Mouse (Mus musculus) kidney, embryonic 16.5 days (tissue): ENCODE results near the gene Agfg1. TPM values are rescaled to one million over a fixed set of nuclear protein-coding genes. Genes with fewer than 3 reads are reported as not detected.

Experiments
- ATAC-seq: fragments of 200-750 bp; cut with Nextera tagmentation; 2 replicates; pipeline ENCODE4 v1.8.0; 2017; ENCODE audit warnings: moderate TSS enrichment; ENCODE audit not compliant: low FRiP score, low TSS enrichment
- H3K27ac ChIP-seq: fragments of 300-500 bp; sonication (generic); 2 replicates; pipeline ENCODE4 v1.5.1; 2014; ENCODE audit warnings: low read length
- H3K27me3 ChIP-seq: fragments of 300-500 bp; sonication (generic); 2 replicates; pipeline ENCODE4 v1.6.1; 2014; ENCODE audit warnings: low read length, control low read depth, mixed read lengths; ENCODE audit not compliant: insufficient read depth
- H3K36me3 ChIP-seq: fragments of 300-500 bp; sonication (generic); 2 replicates; pipeline ENCODE4 v1.6.1; 2014; ENCODE audit warnings: low read length, control low read depth, mixed read lengths; ENCODE audit not compliant: insufficient read depth
- H3K4me1 ChIP-seq: fragments of 300-500 bp; sonication (generic); 2 replicates; pipeline ENCODE4 v1.6.1; 2014; ENCODE audit warnings: low read length, control low read depth, mixed read lengths; ENCODE audit not compliant: insufficient read depth
- H3K4me2 ChIP-seq: fragments of 300-500 bp; sonication (generic); replicated peaks from 2 replicates; pipeline ENCODE4 v1.6.1; 2014; ENCODE audit warnings: low read depth, low read length
- H3K4me3 ChIP-seq: fragments of 300-500 bp; sonication (generic); 2 replicates; pipeline ENCODE4 v1.5.1; 2014; ENCODE audit warnings: mild to moderate bottlenecking, low read length
- H3K9ac ChIP-seq: fragments of 300-500 bp; sonication (generic); replicated peaks from 2 replicates; pipeline ENCODE4 v1.6.1; 2014; ENCODE audit warnings: low read length
- H3K9me3 ChIP-seq: fragments of 300-500 bp; sonication (generic); 2 replicates; pipeline ENCODE4 v1.6.1; 2016; ENCODE audit warnings: low read length, control low read depth
- WGBS: fragments of 180-500 bp; shearing (Covaris S2); extraction: QIAGEN DNeasy Blood & Tissue Kit; methylation state at CpG from one replicate; pipeline ENCODE4 v1.1.7; 2014; 5-methylcytosine and 5-hydroxymethylcytosine counted together
- polyA plus RNA-seq: library from polyadenylated mRNA; unstranded; fragments of >200 nt; fragmentation: Nextera tagmentation; extraction: Ambion mirVana; gene quantifications from 2 replicates; pipeline ENCODE4 v1.2.1, GENCODE M21; 2015

The Agfg1 gene
- polyA plus RNA-seq = 28.0 and 28.2 TPM in 2 replicates

DNA sequence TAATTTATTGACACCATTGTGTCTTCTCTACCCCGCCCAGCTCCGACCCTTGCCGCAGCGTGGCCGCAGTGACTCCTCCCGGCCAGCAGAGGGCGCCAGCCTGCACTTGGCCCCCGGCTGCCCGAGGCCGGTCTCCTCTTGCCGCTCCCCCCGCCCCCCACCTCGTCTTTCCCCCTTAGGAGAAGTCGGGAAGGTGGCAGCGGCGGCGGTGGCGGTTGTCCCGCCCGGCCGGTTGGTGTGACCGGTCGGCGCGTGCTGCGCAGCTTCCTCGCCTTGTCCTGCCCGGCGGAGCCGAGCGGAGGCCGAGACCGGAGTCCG, at the start of gene Agfg1:
Agfg1 (plus strand) TSS at position 188 of the 318 bp plus-strand sequence.
- H3K27ac ChIP-seq = peak within 1 kb of the TSS; percentile 76
- H3K27me3 ChIP-seq = no peaks in the 10 kb centered on the region
- H3K36me3 ChIP-seq = 0 out of 2 replicates have a peak, but pooled peaks cover 3% of the 10 kb centered on the region
- peak within 1 kb of the TSS; percentile 94 for H3K9ac ChIP-seq
- no peaks in the 10 kb centered on the region for H3K9me3 ChIP-seq
- ATAC-seq = peak; percentile 95
- H3K4me3 ChIP-seq = peak within 1 kb of the TSS; percentile 99
- peak within 1 kb of the TSS; percentile 75 for H3K4me2 ChIP-seq
- WGBS = 0% methylated on average over 29 of the region's 34 CpGs
- peaks cover 20% of the 10 kb centered on the region for H3K4me1 ChIP-seq

DNA sequence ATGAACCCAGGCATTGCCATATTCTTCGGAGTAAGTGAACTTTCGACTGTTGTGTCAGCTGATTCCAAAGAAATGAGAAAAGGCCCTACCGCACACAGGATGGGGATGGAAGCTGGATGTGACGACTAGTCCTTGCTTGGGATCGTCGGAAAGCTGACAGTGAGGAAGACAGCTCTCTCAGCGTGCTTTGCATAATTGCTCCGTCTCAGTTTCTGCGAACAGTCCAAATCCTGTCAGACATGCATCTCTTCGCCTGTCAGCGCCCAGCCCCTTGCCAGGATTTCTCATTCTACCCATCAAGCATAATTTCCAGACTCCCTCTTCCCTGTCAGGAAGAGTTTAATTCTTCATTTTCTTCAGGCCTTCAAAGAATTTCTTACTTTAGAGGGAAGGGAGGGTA, 48.2 kb upstream of the Agfg1 start:
- Histone ChIP-seq H3K9me3 (no peaks in the 10 kb centered on the region; the same call in 1 of the 2 replicates), H3K4me1 (peaks cover 5% of the 10 kb centered on the region; the same call in 1 of the 2 replicates), H3K27me3 (no peaks in the 10 kb centered on the region), H3K9ac (no peak overlapping the region), H3K27ac (no peak overlapping the region), H3K36me3 (no peaks in the 10 kb centered on the region), H3K4me3 (no peak overlapping the region), H3K4me2 (no peak overlapping the region)
- ATAC-seq = no peak
- WGBS = 85% methylated on average over 11 of the region's 11 CpGs

DNA sequence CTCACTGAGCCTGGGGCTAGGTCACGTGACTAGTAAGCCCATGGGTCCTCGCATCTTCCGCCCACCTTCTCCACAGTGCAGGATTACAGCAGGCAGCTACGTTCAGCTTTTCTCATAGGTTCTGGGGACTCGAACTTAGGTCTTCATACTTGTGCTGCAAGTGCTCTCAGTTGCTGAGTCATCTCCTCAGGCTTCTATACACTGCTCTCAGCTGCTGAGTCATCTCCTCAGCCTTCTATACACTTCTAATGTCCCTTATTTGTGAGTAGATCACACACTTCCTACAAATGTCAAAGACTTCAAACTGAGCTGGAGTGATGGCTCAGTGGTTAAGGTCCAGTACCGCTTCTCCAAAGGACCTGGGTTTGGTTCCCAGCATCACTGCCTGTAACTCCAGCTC, 47.0 kb upstream of the Agfg1 start:
- Histone ChIP-seq H3K4me1 (peaks cover 8% of the 10 kb centered on the region; the same call in 1 of the 2 replicates), H3K4me3 (no peak overlapping the region), H3K27ac (no peak overlapping the region), H3K36me3 (no peaks in the 10 kb centered on the region), H3K4me2 (no peak overlapping the region), H3K9ac (no peak overlapping the region), H3K9me3 (no peaks in the 10 kb centered on the region; the same call in 1 of the 2 replicates), H3K27me3 (no peaks in the 10 kb centered on the region)
- ATAC-seq = no peak
- 88% methylated on average over 6 of the region's 6 CpGs for WGBS

DNA sequence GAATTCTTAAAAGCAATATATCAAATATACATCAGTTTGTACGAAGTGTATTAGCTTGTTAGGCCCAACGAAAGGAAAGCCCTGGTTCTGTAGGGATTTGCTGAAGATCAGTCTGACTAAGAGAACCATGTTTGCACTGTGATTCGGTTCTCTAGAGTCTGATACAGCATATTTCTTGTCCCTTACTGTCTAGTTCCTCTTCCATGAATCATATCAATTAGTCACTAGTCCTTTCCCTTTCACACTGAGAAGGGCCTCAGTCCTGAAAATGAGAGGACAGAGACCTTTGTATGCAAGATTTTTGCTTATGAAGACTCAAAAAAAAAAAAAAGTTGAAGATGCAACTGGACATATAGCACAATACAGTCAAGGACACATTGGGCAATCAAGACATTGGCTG, 46.2 kb upstream of the Agfg1 start:
- 89% methylated on average over 3 of the region's 3 CpGs for WGBS
- no peak overlapping the region for H3K9ac ChIP-seq
- no peak overlapping the region for H3K4me3 ChIP-seq
- H3K27me3 ChIP-seq = no peaks in the 10 kb centered on the region
- no peak overlapping the region for H3K4me2 ChIP-seq
- ATAC-seq = no peak
- H3K4me1 ChIP-seq = 0 out of 2 replicates have a peak, but pooled peaks cover 5% of the 10 kb centered on the region
- no peak overlapping the region for H3K27ac ChIP-seq
- no peaks in the 10 kb centered on the region; the same call in 1 of the 2 replicates for H3K9me3 ChIP-seq
- H3K36me3 ChIP-seq = no peaks in the 10 kb centered on the region

DNA sequence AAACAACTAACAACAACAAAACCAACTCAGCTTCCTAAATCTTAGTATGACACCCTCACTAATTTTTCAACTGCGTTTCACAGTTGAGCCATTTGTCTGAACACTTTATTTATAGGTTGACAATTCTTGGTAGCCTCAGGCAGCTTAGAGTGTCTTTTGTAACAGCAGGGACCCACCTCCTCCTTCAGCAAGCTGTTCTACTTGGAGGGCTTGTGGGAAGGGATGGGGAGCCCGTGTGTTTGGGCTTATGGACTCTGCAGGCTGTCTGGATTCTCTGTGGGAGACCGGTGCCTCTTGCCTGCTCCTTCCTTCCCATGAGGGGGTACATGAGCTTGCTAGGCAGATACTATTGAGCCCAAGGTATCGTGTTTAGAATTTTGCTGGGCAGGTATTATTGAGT, 45.3 kb upstream of the Agfg1 start:
- Histone ChIP-seq H3K27me3 (no peaks in the 10 kb centered on the region), H3K4me1 (0 out of 2 replicates have a peak, but pooled peaks cover 5% of the 10 kb centered on the region), H3K9ac (no peak overlapping the region), H3K27ac (no peak overlapping the region), H3K4me2 (no peak overlapping the region), H3K9me3 (no peaks in the 10 kb centered on the region; the same call in 1 of the 2 replicates), H3K36me3 (no peaks in the 10 kb centered on the region), H3K4me3 (no peak overlapping the region)
- WGBS = 68% methylated on average over 4 of the region's 4 CpGs
- ATAC-seq = no peak

GRCm38 (mm10) chr1:82795211-82795610, 44.1 kb upstream of the Agfg1 start:
- Histone ChIP-seq H3K9me3 (no peaks in the 10 kb centered on the region), H3K4me1 (0 out of 2 replicates have a peak, but pooled peaks cover 5% of the 10 kb centered on the region), H3K4me3 (no peak overlapping the region), H3K9ac (no peak overlapping the region), H3K36me3 (no peaks in the 10 kb centered on the region), H3K27me3 (no peaks in the 10 kb centered on the region), H3K27ac (no peak overlapping the region), H3K4me2 (no peak overlapping the region)
- no peak for ATAC-seq
- whole genome bisulfite sequencing = 63% methylated on average over 2 of the region's 2 CpGs

GRCm38 (mm10) chr1:82795702-82796443, 43.4 kb upstream of the Agfg1 start:
- Histone ChIP-seq H3K4me2 (no peak overlapping the region), H3K27ac (0 out of 2 replicates have a peak overlapping the region, but pooled peaks have one; percentile 20), H3K4me1 (0 out of 2 replicates have a peak, but pooled peaks cover 5% of the 10 kb centered on the region), H3K4me3 (no peak overlapping the region), H3K9me3 (no peaks in the 10 kb centered on the region), H3K9ac (no peak overlapping the region), H3K36me3 (no peaks in the 10 kb centered on the region), H3K27me3 (no peaks in the 10 kb centered on the region)
- WGBS = 46% methylated on average over 18 of the region's 18 CpGs
- peak; percentile 47; the same call in 1 of the 2 replicates for ATAC-seq

DNA sequence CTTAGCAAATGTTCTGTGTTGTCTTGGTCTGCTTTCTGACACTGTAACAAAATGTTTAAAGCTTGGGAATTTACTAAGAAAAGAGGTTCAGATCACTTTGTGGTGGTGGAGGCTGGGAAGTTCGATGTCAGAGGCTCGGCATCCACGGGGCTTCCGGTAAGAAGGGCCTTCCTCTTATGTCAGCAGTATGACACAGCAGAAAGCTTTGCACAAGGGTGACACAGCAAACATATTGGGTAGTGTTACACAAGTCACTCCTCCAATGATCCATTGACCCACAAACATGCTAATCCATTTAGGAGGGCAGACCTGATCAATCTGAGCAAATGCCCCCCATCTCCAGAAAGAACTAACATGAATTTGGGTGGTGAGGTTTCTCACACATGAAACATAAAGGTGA, 42.2 kb upstream of the Agfg1 start:
- 91% methylated on average over 4 of the region's 4 CpGs for WGBS
- no peak overlapping the region for H3K9ac ChIP-seq
- H3K27me3 ChIP-seq = no peaks in the 10 kb centered on the region
- no peak overlapping the region for H3K27ac ChIP-seq
- H3K4me1 ChIP-seq = 0 out of 2 replicates have a peak, but pooled peaks cover 5% of the 10 kb centered on the region
- H3K9me3 ChIP-seq = no peaks in the 10 kb centered on the region
- no peaks in the 10 kb centered on the region for H3K36me3 ChIP-seq
- H3K4me3 ChIP-seq = no peak overlapping the region
- ATAC-seq = no peak
- no peak overlapping the region for H3K4me2 ChIP-seq

GRCm38 (mm10) chr1:82798304-82798703, 41.0 kb upstream of the Agfg1 start:
- Histone ChIP-seq H3K27ac (no peak overlapping the region), H3K4me2 (no peak overlapping the region), H3K9me3 (no peaks in the 10 kb centered on the region), H3K4me3 (no peak overlapping the region), H3K4me1 (0 out of 2 replicates have a peak, but pooled peaks cover 5% of the 10 kb centered on the region), H3K9ac (no peak overlapping the region), H3K36me3 (no peaks in the 10 kb centered on the region), H3K27me3 (no peaks in the 10 kb centered on the region)
- ATAC-seq = peak; percentile 78
- 22% methylated on average over 5 of the region's 5 CpGs for WGBS

GRCm38 (mm10) chr1:82798922-82799321, 40.4 kb upstream of the Agfg1 start:
- no peak for ATAC-seq
- Histone ChIP-seq H3K4me3 (no peak overlapping the region), H3K4me2 (no peak overlapping the region), H3K9ac (no peak overlapping the region), H3K9me3 (peaks cover 3% of the 10 kb centered on the region), H3K4me1 (0 out of 2 replicates have a peak, but pooled peaks cover 5% of the 10 kb centered on the region), H3K27me3 (no peaks in the 10 kb centered on the region), H3K27ac (no peak overlapping the region), H3K36me3 (no peaks in the 10 kb centered on the region)
- WGBS = 74% methylated on average over 4 of the region's 4 CpGs
